In genomic region chr12:81933430-81933829, GRCm38 (mm10) we compare ENCODE assay signal across 16 mouse cellular contexts.
DNase-seq lines count a peak whose midpoint lies in the region; ATAC-seq and TF ChIP-seq lines count a peak whose summit lies in the region.
"Had no signal": no experiment of that assay in that cellular context is flagged by ENCODE, and none has a peak within 500 bp of the region (broad histone marks: within the 10 kb centered on the region; RNA-seq: fewer than 3 reads in every experiment).

No protein-coding gene starts in this region.

- H3K27me3 ChIP-seq in heart, embryonic 12.5 days (replicated peaks) = no peaks in the 10 kb centered on the region
- H3K27me3 ChIP-seq in small intestine, adult 2 months (ENCODE audit: control insufficient read depth, insufficient read depth, low read length) = no peaks in the 10 kb centered on the region
- H3K27me3 ChIP-seq: embryonic facial prominence, embryonic 13.5 days; lung, embryonic 15.5 days had no signal

- H3K36me3 ChIP-seq in heart, embryonic 12.5 days = peaks cover 6% of the 10 kb centered on the region
- peaks cover 8% of the 10 kb centered on the region for H3K36me3 ChIP-seq in small intestine, adult 2 months (ENCODE audit: control insufficient read depth, insufficient read depth, low read length)

- no peak overlapping the region for H3K27ac ChIP-seq in heart, embryonic 12.5 days (ENCODE audit: poor library complexity, severe bottlenecking)
- H3K27ac ChIP-seq in small intestine, adult 2 months (ENCODE audit: insufficient read depth, low read depth, low read length) = peak overlapping the region; percentile 68
- H3K27ac ChIP-seq: embryonic facial prominence, embryonic 13.5 days; layer of hippocampus, adult 2 months; lung, embryonic 15.5 days had no signal

- intact Hi-C loops in left cerebral cortex, postnatal 10 days (cut with DNase I) = no loop called here

- ATAC-seq in heart, embryonic 12.5 days (ENCODE audit: insufficient number of reproducible peaks, low FRiP score) = no peak
- ATAC-seq: forebrain, postnatal 0 days had no signal

- DNase-seq in heart, adult 11 months = peak; percentile 81
- peak; percentile 16 for DNase-seq in c-Kit-positive CD71-negative TER-119-negative erythroid progenitor cells, embryonic 14.5 days (ENCODE audit: low read depth)
- peak; percentile 71 to 89 for DNase-seq in kidney, postnatal 25 days
- DNase-seq in gastrocnemius, postnatal 25 days = no peak
- DNase-seq in left cerebral cortex, postnatal 10 days (ENCODE audit: extremely low spot score in 1 of 2, low spot score in 2 of 2) = no peak
- DNase-seq in right cerebral cortex, adult 18-20 months = no peak
- DNase-seq: adrenal gland, postnatal 36 days; cerebellum, adult 8-10 months; forebrain, postnatal 0 days; left cerebral cortex, postnatal 4 days; thymus, postnatal 36 days had no signal

- no peaks in the 10 kb centered on the region for H3K9me3 ChIP-seq in heart, embryonic 12.5 days (replicated peaks)
- H3K9me3 ChIP-seq: embryonic facial prominence, embryonic 13.5 days; lung, embryonic 15.5 days had no signal

- 62% methylated on average over 5 of the region's 5 CpGs for WGBS in heart, embryonic 12.5 days
- 44% methylated on average over 5 of the region's 5 CpGs for WGBS in small intestine, adult 2 months

- no peak for TF ChIP-seq CTCF in small intestine, adult 2 months (IDR thresholded peaks at IDR 0.05; ENCODE audit: extremely low read depth, insufficient read length, insufficient replicate concordance, low read depth, low read length)

- no peak overlapping the region for H3K4me3 ChIP-seq in heart, embryonic 12.5 days
- no peak overlapping the region for H3K4me3 ChIP-seq in small intestine, adult 2 months (ENCODE audit: low read depth, low read length)
- H3K4me3 ChIP-seq: embryonic facial prominence, embryonic 13.5 days; layer of hippocampus, adult 2 months; lung, embryonic 15.5 days had no signal

- no peak overlapping the region for H3K4me2 ChIP-seq in heart, embryonic 12.5 days
- H3K4me2 ChIP-seq: embryonic facial prominence, embryonic 13.5 days; lung, embryonic 15.5 days had no signal

- H3K4me1 ChIP-seq in heart, embryonic 12.5 days (replicated peaks) = peaks cover 25% of the 10 kb centered on the region
- no peaks in the 10 kb centered on the region; the same call in none of the 2 replicates for H3K4me1 ChIP-seq in small intestine, adult 2 months (ENCODE audit: control insufficient read depth, insufficient read depth, insufficient read length, low read length)

- H3K9ac ChIP-seq in heart, embryonic 12.5 days = no peak overlapping the region
- H3K9ac ChIP-seq: embryonic facial prominence, embryonic 13.5 days; forebrain, postnatal 0 days; lung, embryonic 15.5 days had no signal

- no peak for TF ChIP-seq POLR2A in small intestine, adult 2 months (IDR thresholded peaks at IDR 0.05; ENCODE audit: low read depth, low read length)

Comparison
In these comparisons a context has a peak if more than half of its experiments do, and no peak if none do; other contexts are left out.
1. DNase-seq: peak in heart, adult 11 months (single experiment), c-Kit-positive CD71-negative TER-119-negative erythroid progenitor cells, embryonic 14.5 days (single experiment) and kidney, postnatal 25 days (2 of 2); none in gastrocnemius, postnatal 25 days (single experiment), left cerebral cortex, postnatal 10 days (0 of 2) and right cerebral cortex, adult 18-20 months (single experiment).